Mouse (Mus musculus): Measurements from ENCODE around the gene Alk. TPM values are rescaled to one million over a fixed set of nuclear protein-coding genes. Genes with fewer than 3 reads are reported as not detected.

Alk gene
- polyA plus RNA-seq, 1 experiment from 2014 or later, result 0.11 TPM

DNA sequence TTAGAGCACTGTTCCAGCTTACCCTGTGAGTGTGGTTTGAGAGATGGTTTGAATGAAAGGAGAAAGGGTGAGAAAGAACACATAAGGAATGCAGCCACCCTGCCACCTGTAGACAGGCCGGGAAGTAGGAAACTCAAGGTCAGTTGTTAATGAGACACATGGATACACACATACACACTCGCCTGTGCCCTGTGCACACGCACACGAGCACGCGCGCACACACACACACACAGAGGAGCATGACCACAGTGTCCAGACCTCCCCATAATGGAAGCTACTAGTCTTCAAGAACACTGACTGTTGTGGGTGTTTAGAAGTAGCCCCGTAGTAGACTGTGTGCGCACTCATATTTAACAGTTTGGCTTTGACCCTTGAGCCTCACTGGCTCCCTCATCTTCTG is 424.2 kb downstream of the Alk start:
- Histone ChIP-seq H3K36me3 (ENCODE audit: control insufficient read depth, insufficient read depth, low read length) (no peaks in the 10 kb centered on the region), H3K27ac (ENCODE audit: low read depth, low read length) (no peak overlapping the region), H3K4me2 (replicated peaks; ENCODE audit: low read depth, low read length) (no peak overlapping the region), H3K27me3 (ENCODE audit: control insufficient read depth, insufficient read depth, low read length) (no peaks in the 10 kb centered on the region), H3K4me3 (ENCODE audit: low read length) (no peak overlapping the region), H3K9me3 (ENCODE audit: control insufficient read depth, low read length) (no peaks in the 10 kb centered on the region), H3K9ac (ENCODE audit: low read depth, low read length) (no peak overlapping the region), H3K4me1 (ENCODE audit: control insufficient read depth, insufficient read depth, low read length) (no peaks in the 10 kb centered on the region)
- no peak for ATAC-seq (ENCODE audit: low FRiP score, low TSS enrichment)
- 96% methylated on average over 9 of the region's 9 CpGs for whole genome bisulfite sequencing

DNA sequence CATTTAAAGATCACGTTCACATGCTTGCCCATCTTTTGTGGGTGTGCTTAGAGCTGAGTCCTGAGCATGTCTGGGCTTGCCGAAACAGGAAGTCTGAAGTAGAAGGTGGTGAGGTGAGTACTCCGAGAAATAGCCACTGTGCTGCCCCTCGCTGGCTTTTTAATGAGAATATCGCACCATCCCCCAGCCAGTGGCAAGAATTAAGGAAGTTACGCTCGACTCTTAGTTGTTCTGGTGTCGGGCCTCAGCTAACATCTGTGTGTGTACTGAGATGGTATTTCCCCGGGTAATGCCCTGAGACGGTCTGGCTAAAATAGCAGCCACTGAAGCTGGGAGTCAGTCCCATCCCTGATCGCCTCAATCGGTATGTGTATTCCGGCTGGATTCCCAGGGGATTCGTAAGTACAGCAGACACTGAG is 424.7 kb downstream of the Alk start:
- Histone ChIP-seq H3K9ac (ENCODE audit: low read depth, low read length) (no peak overlapping the region), H3K4me3 (ENCODE audit: low read length) (no peak overlapping the region), H3K4me2 (replicated peaks; ENCODE audit: low read depth, low read length) (no peak overlapping the region), H3K9me3 (ENCODE audit: control insufficient read depth, low read length) (no peaks in the 10 kb centered on the region), H3K4me1 (ENCODE audit: control insufficient read depth, insufficient read depth, low read length) (no peaks in the 10 kb centered on the region), H3K27me3 (ENCODE audit: control insufficient read depth, insufficient read depth, low read length) (no peaks in the 10 kb centered on the region), H3K36me3 (ENCODE audit: control insufficient read depth, insufficient read depth, low read length) (no peaks in the 10 kb centered on the region), H3K27ac (ENCODE audit: low read depth, low read length) (no peak overlapping the region)
- WGBS, result 89% methylated on average over 14 of the region's 14 CpGs
- no peak for ATAC-seq (ENCODE audit: low FRiP score, low TSS enrichment)

DNA sequence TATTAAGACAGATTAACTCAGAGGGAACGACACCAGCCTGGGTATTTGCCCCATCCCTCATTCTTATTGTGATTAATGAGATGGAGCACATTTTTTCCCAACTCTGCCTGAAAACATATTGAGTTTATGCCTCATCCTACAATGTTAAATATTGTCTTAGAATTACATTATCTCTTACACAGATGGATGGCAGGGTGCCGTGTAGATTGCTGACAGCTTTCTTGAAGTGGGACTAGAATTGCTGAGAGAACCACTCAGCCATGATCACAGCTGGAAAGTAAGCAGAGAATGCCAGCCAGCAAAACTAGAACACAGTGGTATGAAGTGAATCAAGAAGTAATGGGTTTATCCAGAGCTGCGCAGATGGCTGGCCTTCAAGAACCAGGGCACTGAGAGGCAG is 430.6 kb downstream of the Alk start:
- H3K9me3 ChIP-seq (ENCODE audit: control insufficient read depth, low read length), result no peaks in the 10 kb centered on the region
- no peak overlapping the region for H3K27ac ChIP-seq (ENCODE audit: low read depth, low read length)
- no peak overlapping the region for H3K4me2 ChIP-seq (replicated peaks; ENCODE audit: low read depth, low read length)
- no peaks in the 10 kb centered on the region for H3K36me3 ChIP-seq (ENCODE audit: control insufficient read depth, insufficient read depth, low read length)
- H3K4me3 ChIP-seq (ENCODE audit: low read length), result no peak overlapping the region
- no peak for ATAC-seq (ENCODE audit: low FRiP score, low TSS enrichment)
- no peaks in the 10 kb centered on the region for H3K4me1 ChIP-seq (ENCODE audit: control insufficient read depth, insufficient read depth, low read length)
- WGBS, result 77% methylated on average over 3 of the region's 3 CpGs
- H3K9ac ChIP-seq (ENCODE audit: low read depth, low read length), result no peak overlapping the region
- H3K27me3 ChIP-seq (ENCODE audit: control insufficient read depth, insufficient read depth, low read length), result no peaks in the 10 kb centered on the region

DNA sequence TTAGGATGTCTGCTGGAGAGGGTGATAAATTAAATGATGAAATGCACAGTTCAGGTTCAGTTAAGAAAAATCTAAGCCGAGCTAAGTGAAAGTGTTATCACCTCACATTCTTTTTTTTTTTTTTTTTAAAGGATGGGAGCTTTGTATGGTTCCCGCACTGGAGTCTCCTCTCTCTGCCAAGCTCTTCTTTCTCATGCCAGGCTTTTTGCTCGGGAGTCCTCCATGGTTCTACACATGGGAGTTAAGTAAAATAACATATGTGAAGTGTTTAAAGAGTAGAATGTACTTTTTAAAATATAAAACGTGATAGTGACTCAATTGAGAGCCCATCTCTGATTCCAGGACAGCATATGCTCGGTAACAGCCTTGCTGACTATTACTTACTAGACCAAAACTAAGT is 436.3 kb downstream of the Alk start:
- no peak overlapping the region for H3K9ac ChIP-seq (ENCODE audit: low read depth, low read length)
- no peak overlapping the region for H3K4me2 ChIP-seq (replicated peaks; ENCODE audit: low read depth, low read length)
- H3K9me3 ChIP-seq (ENCODE audit: control insufficient read depth, low read length), result no peaks in the 10 kb centered on the region
- H3K4me3 ChIP-seq (ENCODE audit: low read length), result no peak overlapping the region
- no peak for ATAC-seq (ENCODE audit: low FRiP score, low TSS enrichment)
- no peaks in the 10 kb centered on the region for H3K4me1 ChIP-seq (ENCODE audit: control insufficient read depth, insufficient read depth, low read length)
- 73% methylated on average over 5 of the region's 5 CpGs for WGBS
- H3K27me3 ChIP-seq (ENCODE audit: control insufficient read depth, insufficient read depth, low read length), result no peaks in the 10 kb centered on the region
- no peaks in the 10 kb centered on the region for H3K36me3 ChIP-seq (ENCODE audit: control insufficient read depth, insufficient read depth, low read length)
- no peak overlapping the region for H3K27ac ChIP-seq (ENCODE audit: low read depth, low read length)

DNA sequence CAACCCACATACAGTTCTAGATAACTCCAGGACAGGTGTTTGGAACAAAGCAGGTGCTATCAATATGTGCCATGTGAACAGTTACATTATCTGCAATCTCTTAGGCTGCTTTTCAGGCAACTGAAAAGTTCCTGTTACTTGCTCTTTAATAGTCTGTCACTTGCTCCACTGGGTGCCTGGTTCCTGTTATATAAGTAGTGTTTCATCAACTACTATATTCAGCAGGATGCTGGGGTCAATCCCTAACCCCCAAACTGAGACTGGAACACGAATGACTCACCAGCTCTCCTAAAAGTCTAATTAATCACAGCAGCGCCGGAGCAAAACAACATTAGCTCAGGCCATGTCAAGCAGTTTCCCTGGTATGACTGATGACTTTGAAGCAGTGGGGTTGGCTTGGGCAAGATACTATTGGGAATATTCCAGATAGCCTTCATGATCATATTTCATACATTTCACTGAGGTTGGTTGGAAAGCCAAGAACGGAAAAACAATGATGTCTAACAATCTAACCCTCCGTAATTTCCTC is 445.5 kb downstream of the Alk start:
- ATAC-seq (ENCODE audit: low FRiP score, low TSS enrichment), result no peak
- Histone ChIP-seq H3K9me3 (ENCODE audit: control insufficient read depth, low read length) (no peaks in the 10 kb centered on the region), H3K36me3 (ENCODE audit: control insufficient read depth, insufficient read depth, low read length) (no peaks in the 10 kb centered on the region), H3K9ac (ENCODE audit: low read depth, low read length) (no peak overlapping the region), H3K27ac (ENCODE audit: low read depth, low read length) (no peak overlapping the region), H3K27me3 (ENCODE audit: control insufficient read depth, insufficient read depth, low read length) (no peaks in the 10 kb centered on the region), H3K4me3 (ENCODE audit: low read length) (no peak overlapping the region), H3K4me1 (ENCODE audit: control insufficient read depth, insufficient read depth, low read length) (no peaks in the 10 kb centered on the region), H3K4me2 (replicated peaks; ENCODE audit: low read depth, low read length) (no peak overlapping the region)
- WGBS, result 36% methylated on average over 5 of the region's 5 CpGs

DNA sequence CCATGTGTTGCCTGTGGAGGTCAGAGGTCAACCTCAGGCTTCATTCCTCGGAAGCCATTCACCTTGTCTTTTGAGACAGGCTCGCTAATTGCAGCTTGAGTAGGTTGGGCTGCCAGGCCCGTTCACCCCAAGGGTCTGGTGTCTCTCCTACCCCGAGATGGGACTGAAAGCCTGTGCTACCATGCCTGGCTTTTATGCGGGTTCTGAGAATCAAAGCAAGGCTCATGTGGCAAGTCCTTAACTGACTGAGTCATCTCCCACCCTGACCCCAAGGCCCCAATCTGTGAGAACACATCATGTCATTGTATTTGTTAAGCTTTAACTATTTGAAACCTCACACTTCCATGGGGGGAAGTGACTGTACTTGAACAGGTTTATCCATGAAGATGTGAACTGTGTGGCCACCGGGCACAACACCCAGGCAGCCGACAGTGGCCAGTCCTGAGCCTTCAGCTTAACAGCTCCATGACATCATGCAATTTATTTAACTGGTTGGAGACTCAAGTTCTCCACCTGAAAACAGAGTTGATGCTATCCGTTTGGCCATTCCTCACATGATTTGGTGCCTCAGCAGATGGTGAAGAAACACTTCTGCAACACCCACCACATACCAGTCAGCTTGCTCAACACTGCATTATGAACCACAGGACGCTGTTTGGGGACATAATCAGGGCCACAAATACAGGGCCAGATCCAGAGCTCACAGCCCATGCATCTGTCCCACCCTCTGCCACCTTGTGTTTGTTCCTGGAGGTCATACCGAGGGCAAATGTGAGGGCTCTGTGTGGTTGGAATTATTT is 446.4 kb downstream of the Alk start:
- no peak for ATAC-seq (ENCODE audit: low FRiP score, low TSS enrichment)
- WGBS, result 78% methylated on average over 10 of the region's 10 CpGs
- H3K27me3 ChIP-seq (ENCODE audit: control insufficient read depth, insufficient read depth, low read length), result no peaks in the 10 kb centered on the region

DNA sequence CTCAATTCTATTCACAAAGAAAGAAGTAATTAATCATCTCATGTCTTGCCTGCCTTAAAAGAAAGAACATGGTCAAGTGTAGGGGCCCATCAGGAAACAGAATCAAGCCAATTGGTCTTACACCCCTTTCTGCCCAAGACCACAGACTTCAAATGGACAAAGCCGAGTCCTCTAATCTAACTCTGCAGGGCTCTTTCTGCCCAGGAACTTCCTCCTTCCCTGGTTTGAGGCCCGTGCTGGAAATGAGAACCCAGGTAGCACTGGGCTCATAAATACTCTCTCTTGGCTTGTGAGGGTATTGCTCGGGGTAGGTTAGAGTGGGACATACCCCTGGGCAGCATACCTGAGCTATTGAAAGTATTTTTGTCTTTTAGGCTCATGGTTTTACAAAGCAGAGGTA is 451.4 kb downstream of the Alk start:
- WGBS, result 83% methylated on average over 3 of the region's 3 CpGs
- H3K27ac ChIP-seq (ENCODE audit: low read depth, low read length), result no peak overlapping the region
- no peaks in the 10 kb centered on the region for H3K27me3 ChIP-seq (ENCODE audit: control insufficient read depth, insufficient read depth, low read length)
- no peaks in the 10 kb centered on the region for H3K9me3 ChIP-seq (ENCODE audit: control insufficient read depth, low read length)
- no peaks in the 10 kb centered on the region for H3K4me1 ChIP-seq (ENCODE audit: control insufficient read depth, insufficient read depth, low read length)
- no peaks in the 10 kb centered on the region for H3K36me3 ChIP-seq (ENCODE audit: control insufficient read depth, insufficient read depth, low read length)
- no peak overlapping the region for H3K4me2 ChIP-seq (replicated peaks; ENCODE audit: low read depth, low read length)
- no peak for ATAC-seq (ENCODE audit: low FRiP score, low TSS enrichment)
- no peak overlapping the region for H3K9ac ChIP-seq (ENCODE audit: low read depth, low read length)
- no peak overlapping the region for H3K4me3 ChIP-seq (ENCODE audit: low read length)

More for the DNA sequence above, 446.4 kb downstream of the Alk start:
- H3K36me3 ChIP-seq (ENCODE audit: control insufficient read depth, insufficient read depth, low read length), result no peaks in the 10 kb centered on the region
- no peak overlapping the region for H3K9ac ChIP-seq (ENCODE audit: low read depth, low read length)
- no peak overlapping the region for H3K4me2 ChIP-seq (replicated peaks; ENCODE audit: low read depth, low read length)
- no peak overlapping the region for H3K4me3 ChIP-seq (ENCODE audit: low read length)
- H3K9me3 ChIP-seq (ENCODE audit: control insufficient read depth, low read length), result no peaks in the 10 kb centered on the region
- H3K4me1 ChIP-seq (ENCODE audit: control insufficient read depth, insufficient read depth, low read length), result no peaks in the 10 kb centered on the region
- no peak overlapping the region for H3K27ac ChIP-seq (ENCODE audit: low read depth, low read length)

DNA sequence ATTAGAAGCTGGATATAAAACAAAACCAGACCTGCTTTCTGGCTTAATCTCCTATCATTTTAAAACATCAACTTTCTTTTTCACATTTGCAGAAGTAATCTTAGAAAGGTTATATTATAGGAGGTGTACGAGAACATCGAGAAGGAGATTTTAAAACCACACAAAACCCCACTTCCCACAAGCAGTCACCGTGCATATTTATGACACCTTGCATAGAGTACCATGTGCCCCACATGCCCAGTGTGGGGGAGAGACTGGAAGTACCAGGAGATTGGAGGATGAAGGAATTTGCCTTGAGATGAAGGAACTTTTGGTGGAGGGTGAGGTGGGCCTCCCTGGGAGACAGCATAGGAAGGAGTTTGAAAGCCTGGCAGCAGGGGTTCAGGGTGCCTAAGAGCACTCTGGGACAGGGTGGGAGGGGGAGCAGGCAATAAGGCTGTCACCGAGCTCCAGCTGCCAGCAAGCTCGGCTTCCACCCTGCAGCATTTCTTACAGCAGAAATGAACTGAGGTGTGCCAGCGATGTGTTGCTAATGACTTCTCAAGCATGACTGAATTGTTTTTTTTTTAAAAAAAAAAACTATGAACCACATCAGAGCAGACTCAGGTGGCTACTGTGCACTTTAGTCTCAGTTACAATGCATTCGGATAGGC is 459.4 kb downstream of the Alk start:
- no peaks in the 10 kb centered on the region for H3K36me3 ChIP-seq (ENCODE audit: control insufficient read depth, insufficient read depth, low read length)
- H3K9me3 ChIP-seq (ENCODE audit: control insufficient read depth, low read length), result no peaks in the 10 kb centered on the region
- WGBS, result 45% methylated on average over 7 of the region's 7 CpGs
- no peak overlapping the region for H3K9ac ChIP-seq (ENCODE audit: low read depth, low read length)
- H3K27ac ChIP-seq (ENCODE audit: low read depth, low read length), result no peak overlapping the region
- no peaks in the 10 kb centered on the region for H3K27me3 ChIP-seq (ENCODE audit: control insufficient read depth, insufficient read depth, low read length)
- peak; percentile 88 for ATAC-seq (ENCODE audit: low FRiP score, low TSS enrichment)
- no peak overlapping the region for H3K4me2 ChIP-seq (replicated peaks; ENCODE audit: low read depth, low read length)
- no peak overlapping the region for H3K4me3 ChIP-seq (ENCODE audit: low read length)
- no peaks in the 10 kb centered on the region for H3K4me1 ChIP-seq (ENCODE audit: control insufficient read depth, insufficient read depth, low read length)

DNA sequence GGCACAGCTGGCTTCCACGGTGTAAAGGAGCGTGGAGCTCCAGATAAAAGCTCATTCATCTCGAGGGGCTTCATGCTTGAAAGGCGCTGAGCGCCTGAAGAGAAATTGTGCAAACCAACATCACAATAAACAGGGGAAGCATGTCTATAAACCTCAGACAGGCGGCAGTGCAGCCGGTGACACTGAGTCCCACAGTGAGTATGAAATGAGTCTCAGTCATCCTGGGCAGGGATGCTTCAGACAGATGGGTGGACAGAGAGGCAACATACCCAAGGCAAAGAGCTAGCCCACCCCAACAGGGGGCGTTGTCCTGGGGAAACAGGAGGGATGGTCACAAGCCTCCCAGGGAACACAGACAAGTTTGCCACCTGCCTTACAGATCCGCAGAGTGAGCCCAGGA is 460.0 kb downstream of the Alk start:
- WGBS, result 57% methylated on average over 9 of the region's 9 CpGs
- H3K27me3 ChIP-seq (ENCODE audit: control insufficient read depth, insufficient read depth, low read length), result no peaks in the 10 kb centered on the region
- ATAC-seq (ENCODE audit: low FRiP score, low TSS enrichment), result no peak

More for the DNA sequence above, 460.0 kb downstream of the Alk start:
- Histone ChIP-seq H3K27ac (ENCODE audit: low read depth, low read length) (no peak overlapping the region), H3K9ac (ENCODE audit: low read depth, low read length) (no peak overlapping the region), H3K4me2 (replicated peaks; ENCODE audit: low read depth, low read length) (no peak overlapping the region), H3K36me3 (ENCODE audit: control insufficient read depth, insufficient read depth, low read length) (no peaks in the 10 kb centered on the region), H3K4me3 (ENCODE audit: low read length) (no peak overlapping the region), H3K9me3 (ENCODE audit: control insufficient read depth, low read length) (no peaks in the 10 kb centered on the region), H3K4me1 (ENCODE audit: control insufficient read depth, insufficient read depth, low read length) (no peaks in the 10 kb centered on the region)
